Mouse (Mus musculus) CH12.LX (cell line): ENCODE measurements around the gene Med26.

Experiments
- CHD1 ChIP-seq: IDR thresholded peaks from 2 replicates; pipeline ENCODE4 v1.6.1; 2012; ENCODE audit warnings: low read depth, low read length, improper control_type of control experiment, inconsistent platforms
- CTCF ChIP-seq, 2 experiments: IDR thresholded peaks in 1 of 2; conservative IDR thresholded peaks in 1 of 2; 2 replicates each; pipeline ENCODE4 v1.5.1; 2011 to 2012; ENCODE audit warnings: low read depth in 2 of 2, low read length in 2 of 2, improper control_type of control experiment in 1 of 2, inconsistent platforms in 1 of 2, mild to moderate bottlenecking in 1 of 2, moderate library complexity in 1 of 2
- IRF4 ChIP-seq: IDR thresholded peaks from 2 replicates; pipeline ENCODE4 v1.6.1; 2014; ENCODE audit warnings: low read depth, mild to moderate bottlenecking, inconsistent platforms, low read length, improper control_type of control experiment
- MAFK ChIP-seq: IDR thresholded peaks from 2 replicates; pipeline ENCODE4 v1.6.1; 2011; ENCODE audit warnings: low read length, improper control_type of control experiment; ENCODE audit not compliant: insufficient replicate concordance
- MAZ ChIP-seq: IDR thresholded peaks from 2 replicates; pipeline ENCODE4 v1.6.1; 2012; ENCODE audit warnings: low read depth, mild to moderate bottlenecking, inconsistent platforms, low read length, improper control_type of control experiment, moderate library complexity
- POLR2A ChIP-seq: IDR thresholded peaks from 2 replicates; pipeline ENCODE4 v1.6.1; 2011; ENCODE audit warnings: low read depth, mild to moderate bottlenecking, improper control_type of control experiment, low read length
- POLR2AphosphoS2 ChIP-seq: IDR thresholded peaks from 2 replicates; pipeline ENCODE4 v1.6.1; 2011; ENCODE audit warnings: low read depth, low read length, improper control_type of control experiment
- USF2 ChIP-seq: conservative IDR thresholded peaks from 2 replicates; pipeline ENCODE4 v1.6.1; 2011; ENCODE audit warnings: low read depth, low read length, improper control_type of control experiment

GRCm38 (mm10) chr8:72492622-72493081 lies 55.4 kb downstream of the Med26 start:
- TF ChIP-seq MAFK: no peak
- no peak for TF ChIP-seq USF2
- peak; percentile 67 for TF ChIP-seq POLR2A
- TF ChIP-seq IRF4: peak; percentile 76; the same call in 1 of the 2 replicates
- peak; percentile 82; the same call in 1 of the 2 replicates for TF ChIP-seq MAZ
- TF ChIP-seq CHD1: no peak
- no peak; the same call in 1 of the 2 replicates for TF ChIP-seq POLR2AphosphoS2
- no peak for TF ChIP-seq CTCF (conservative IDR thresholded peaks at IDR 0.05 in 1 of 2, IDR thresholded peaks at IDR 0.05 in 1 of 2; ENCODE audit: low read depth in 2 of 2, low read length in 2 of 2)
